Mouse (Mus musculus): Measurements from ENCODE around the gene Cryzl1.

Gene Cryzl1

DNA sequence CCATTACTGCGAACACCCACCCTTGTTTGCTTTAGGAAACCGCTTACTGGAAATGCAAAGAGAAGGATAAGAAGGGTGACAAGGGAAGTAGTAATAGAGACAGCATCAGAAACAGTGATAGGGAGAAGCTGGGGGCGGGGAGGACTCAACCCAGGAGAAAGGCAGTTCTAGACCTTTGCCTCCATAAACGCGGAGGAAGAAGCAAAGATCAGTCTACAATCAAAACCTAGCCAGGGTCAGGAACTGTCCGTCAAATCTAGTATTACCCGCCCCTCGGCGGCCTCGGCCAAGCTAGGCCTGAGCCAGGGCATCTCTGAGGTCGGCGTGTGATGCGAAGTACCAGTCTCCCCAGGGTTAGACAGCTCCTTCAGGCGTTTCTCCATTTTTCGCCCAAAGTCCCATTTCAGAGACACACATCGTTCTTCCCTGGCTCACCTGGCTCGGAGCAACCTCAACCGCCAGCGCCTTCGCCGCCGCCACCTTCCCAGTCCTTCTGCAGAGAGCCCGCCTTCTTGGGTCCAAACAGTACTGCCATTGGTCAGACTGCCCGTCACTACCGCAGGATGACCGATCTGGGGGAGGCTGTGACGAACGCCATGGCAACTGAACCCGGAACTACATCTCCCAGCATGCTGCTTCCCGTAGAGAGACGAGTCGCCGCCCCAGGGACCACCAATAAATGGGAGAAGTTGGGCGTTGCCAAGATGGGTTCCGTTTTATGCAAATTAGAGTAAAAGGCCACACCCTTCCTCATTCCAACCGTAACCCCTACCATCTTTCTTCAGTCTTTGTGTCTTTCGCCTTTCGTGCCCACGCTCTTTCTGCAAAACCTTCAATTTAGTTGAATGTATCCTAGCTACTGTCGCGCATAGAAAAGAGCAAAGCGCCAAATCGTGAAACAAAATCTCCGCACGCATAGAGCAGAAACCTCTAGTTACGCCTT lies at the start of gene Cryzl1:
TSS of gene Cryzl1 (minus strand) at position 853 of the 943 bp plus-strand sequence.
- peak; percentile 100 for DNase-seq (ENCODE audit: low read depth, low spot score)

DNA sequence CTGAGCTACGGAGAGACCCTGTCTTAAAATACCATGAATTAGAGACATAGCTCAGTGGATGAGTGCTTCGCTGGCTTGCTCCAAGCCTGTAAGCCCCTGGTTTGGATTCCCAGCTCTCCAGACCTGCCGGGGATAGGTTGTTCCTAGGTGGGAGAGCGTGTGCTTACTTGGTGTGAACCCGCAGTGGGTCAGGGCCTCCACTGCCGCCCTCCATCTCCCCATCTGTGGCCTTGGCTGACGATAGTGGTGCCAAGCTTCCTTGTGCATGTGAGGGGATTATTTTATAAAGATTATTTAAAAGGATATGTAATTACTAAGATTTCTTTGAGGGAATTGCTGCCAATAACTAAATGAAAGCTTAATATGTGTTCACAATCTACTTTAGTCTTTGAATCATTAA lies 43.8 kb upstream of the Cryzl1 start:
- no peak for DNase-seq (ENCODE audit: low read depth, low spot score)

DNA sequence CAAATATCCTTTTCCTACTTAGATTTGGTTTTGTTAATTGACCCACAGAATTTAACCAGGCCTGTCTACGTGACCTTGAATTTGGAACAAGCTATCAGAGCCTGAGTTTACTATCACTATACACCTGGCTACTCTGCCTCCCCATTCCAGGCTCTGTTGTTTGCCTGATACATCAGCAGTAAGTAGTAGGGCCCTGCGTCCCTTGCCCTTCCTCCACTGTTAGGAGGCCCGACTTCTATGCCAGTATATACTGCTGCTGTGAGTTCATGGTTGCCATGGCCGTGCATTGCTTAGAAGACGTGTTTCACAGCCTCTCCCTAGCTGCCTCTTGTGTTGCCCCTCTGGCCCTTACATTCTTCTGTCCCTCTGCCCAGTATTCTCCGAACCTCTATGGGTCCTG lies 42.6 kb upstream of the Cryzl1 start:
- no peak for DNase-seq (ENCODE audit: low read depth, low spot score)

- no peak for DNase-seq (ENCODE audit: low read depth, low spot score)
Observed at GRCm38 (mm10) chr16:91770662-91771061, 41.9 kb upstream of the Cryzl1 start.

- no peak for DNase-seq (ENCODE audit: low read depth, low spot score)
Observed at GRCm38 (mm10) chr16:91769911-91770310, 41.1 kb upstream of the Cryzl1 start.

DNA sequence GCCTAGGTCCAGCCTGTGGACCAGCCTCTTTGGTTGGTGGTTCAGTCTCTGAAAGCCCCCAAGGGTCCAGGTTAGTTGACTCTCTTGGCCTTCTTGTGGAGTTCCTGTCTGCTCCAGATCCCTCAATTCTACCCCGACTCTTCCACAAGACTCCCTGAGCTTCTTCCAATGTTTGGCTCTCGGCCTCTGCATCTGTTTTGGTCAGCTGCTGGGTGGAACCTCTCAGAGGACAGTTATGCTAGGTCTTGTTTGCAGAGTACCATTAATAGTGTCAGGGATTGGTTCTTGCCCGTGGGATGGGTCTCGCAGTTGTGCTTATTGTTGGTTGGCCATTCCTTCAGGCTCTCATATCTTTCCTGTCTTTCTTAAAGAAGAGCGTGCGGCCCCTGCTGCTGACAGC lies 39.8 kb upstream of the Cryzl1 start:
- DNase-seq (ENCODE audit: low read depth, low spot score), result no peak

DNA sequence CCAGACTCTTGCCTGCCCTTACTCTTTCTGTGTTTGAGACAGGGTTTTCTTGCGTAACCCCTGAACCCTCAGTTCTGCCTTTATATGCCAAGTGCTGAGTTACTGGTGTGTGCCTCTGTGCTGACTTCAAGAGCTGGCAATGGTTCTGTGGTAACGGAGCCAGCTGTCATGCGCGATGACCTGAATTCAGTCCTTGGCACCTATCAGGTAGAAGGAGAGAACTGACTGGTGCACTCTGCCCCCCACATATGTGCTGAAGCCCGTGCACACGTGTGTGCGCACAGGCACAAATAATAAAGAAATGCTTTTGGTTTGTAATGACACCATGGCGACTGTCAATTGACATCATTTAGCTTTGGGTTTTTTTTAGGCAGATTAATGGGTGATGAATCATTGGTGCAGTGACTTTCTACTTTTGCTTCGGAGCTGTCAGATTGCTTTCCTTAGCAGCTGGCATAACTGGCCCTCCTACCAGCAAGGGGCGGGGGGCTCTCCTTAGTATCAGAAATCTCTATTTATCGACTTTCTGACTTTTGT lies 38.5 kb upstream of the Cryzl1 start:
- DNase-seq (ENCODE audit: low read depth, low spot score), result peak; percentile 54

DNA sequence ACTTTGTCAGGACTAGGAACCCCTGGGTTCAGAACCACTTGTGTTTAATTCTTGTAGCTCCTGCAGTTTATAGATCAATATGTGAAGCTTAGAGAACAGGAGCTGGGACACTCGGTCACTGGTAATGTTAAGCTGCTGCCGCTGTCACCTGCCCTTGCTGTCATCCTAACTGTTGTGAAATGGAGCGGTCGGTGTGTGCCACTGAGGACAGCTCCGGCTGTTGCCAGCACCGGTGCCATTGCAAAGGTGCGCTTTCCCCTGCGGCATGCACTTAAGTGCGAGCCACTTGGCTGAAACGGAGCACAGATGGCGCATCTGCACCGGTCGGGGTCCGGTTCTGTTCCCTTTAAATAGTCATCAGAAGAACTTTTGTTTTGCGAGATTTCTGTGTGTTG lies 37.0 kb upstream of the Cryzl1 start:
- no peak for DNase-seq (ENCODE audit: low read depth, low spot score)

GRCm38 (mm10) chr16:91765121-91765815 lies 36.5 kb upstream of the Cryzl1 start:
- no peak for DNase-seq (ENCODE audit: low read depth, low spot score)

- DNase-seq (ENCODE audit: low read depth, low spot score), result no peak
Observed at GRCm38 (mm10) chr16:91764414-91764813, 35.6 kb upstream of the Cryzl1 start.

GRCm38 (mm10) chr16:91763975-91764374 lies 35.2 kb upstream of the Cryzl1 start:
- DNase-seq (ENCODE audit: low read depth, low spot score), result no peak

DNA sequence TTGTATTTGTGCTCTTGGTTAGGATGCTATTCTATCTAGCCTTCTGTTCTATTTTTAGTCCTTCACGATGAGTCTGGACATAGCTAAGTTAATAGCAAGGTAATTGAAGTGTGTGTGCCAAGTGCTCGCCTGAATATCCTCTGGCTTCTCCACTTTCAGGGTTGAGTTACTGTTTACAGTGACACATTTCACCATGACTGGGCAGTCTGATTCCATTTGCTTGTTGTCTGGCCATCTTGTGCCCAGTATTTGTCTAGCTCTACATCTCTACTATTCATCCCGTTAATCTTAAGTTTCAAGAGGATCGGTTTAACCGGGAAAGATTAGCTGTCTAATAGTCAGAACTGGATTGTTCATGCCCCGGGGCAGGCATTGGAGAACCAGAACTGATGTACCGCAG lies 33.7 kb upstream of the Cryzl1 start:
- DNase-seq (ENCODE audit: low read depth, low spot score), result peak; percentile 20

DNA sequence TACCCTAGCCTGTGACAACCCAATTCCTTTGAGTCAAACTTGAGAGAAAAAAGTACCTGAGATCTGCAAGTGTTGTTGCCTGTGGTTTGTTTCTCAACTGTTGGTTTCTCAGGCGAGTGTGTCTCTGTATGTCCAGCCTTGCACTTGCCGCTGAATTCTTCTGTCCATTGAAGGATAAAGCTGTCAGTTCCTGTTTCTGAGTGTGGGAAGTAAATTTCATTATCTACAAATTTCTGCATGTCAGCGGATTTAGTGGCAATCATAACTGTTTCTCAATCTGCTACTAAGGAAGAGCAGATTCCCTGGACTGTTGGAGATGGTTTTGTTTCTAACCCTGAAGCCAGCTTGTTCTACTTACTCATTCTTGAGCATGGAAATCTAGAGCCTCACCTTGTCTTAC lies 33.0 kb upstream of the Cryzl1 start:
- no peak for DNase-seq (ENCODE audit: low read depth, low spot score)

DNA sequence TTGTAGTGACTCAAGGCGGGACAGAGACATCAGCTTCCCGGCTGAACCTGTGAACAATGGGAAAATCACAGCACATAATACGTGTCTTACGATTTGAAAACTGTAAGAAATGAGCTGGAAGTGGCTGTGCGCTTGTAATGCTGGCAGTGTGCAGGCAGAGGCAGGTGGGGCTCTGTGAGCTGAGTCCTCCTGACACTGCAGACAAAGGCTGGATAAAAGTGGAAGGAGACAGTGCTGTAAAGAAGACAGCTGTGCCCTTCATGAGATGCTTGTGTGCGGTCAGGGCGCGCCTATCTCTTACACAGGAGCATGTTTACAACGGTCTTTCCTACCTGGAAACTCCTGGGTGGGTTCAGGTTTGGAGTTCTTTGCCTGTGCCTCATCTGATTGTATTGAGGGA lies 32.4 kb upstream of the Cryzl1 start:
- DNase-seq (ENCODE audit: low read depth, low spot score), result no peak

- DNase-seq (ENCODE audit: low read depth, low spot score), result no peak
Observed at GRCm38 (mm10) chr16:91754957-91755356, 26.2 kb upstream of the Cryzl1 start.

DNA sequence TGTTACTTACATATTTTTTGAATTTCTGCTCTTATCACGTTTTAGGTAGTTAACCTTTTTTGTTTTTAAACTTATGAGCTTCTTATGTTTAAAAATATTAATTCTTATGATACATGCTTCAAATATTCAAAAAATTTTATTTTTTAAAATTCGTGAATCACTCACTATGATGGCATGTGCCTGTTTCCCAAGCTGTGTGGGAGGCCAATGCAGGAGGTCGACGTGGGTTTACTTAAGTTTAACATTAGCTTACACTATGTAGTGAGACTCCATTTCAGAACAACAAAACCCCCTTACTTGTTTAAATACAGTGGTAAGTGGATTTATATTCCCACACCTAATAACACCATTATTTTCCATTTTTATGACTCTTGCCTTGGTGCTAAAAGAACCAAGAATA lies 24.8 kb upstream of the Cryzl1 start:
- DNase-seq (ENCODE audit: low read depth, low spot score), result peak; percentile 60

DNA sequence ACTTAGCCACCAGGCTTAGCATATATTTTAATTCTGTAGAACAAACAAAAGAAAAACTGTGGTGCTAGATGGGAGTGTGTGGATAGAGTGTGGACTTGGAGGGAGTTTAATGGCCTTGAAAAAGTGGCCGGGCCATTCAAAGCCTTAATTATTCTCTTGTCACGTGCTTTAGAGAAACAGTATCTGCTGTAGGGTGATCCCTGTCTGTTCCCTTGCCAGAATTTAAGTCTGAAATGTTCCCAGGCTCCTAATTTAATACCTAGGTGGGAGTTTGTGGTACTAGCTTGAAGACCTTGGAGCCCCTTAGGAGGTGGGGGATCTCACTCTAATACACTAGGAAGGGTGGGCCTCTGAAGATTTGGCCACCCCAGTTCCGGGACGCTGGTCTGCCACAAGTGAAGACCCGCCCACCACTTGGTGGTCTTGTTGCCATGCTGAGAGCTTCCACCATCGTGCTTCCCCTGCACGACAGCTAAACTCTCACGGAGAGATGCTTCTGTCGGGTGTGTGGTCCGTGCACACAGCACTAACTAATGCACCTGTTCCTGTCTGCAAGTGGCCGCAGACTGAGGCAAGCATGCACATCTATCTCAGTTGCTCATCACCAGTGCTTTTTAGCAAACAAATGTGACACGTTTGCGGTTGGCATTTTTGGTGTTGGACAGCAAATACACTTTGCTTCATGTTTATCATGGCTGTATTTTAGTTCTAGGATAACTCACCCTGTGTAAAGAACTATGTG lies 23.0 kb upstream of the Cryzl1 start:
- DNase-seq (ENCODE audit: low read depth, low spot score), result no peak

DNA sequence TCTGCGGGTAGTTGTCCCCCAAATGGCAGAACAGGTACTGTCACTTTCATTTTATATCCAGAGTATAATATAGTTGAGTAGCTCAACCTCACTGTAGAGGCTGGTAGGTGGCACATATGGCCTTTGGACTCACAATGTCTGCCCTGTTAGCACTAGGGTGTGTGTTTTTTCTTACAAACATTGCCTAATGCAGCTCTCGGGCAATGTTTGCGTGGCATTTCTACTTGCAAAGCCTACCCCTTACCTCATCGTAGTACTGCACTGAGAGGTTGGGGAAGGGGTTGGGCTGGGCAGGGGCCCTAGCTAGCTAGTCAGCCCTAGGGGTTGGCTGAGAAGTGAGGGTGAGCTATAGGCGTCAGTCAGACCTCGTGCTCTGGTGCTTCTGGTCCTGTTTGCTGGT lies 18.8 kb upstream of the Cryzl1 start:
- DNase-seq (ENCODE audit: low read depth, low spot score), result no peak

GRCm38 (mm10) chr16:91746101-91746950 lies 17.6 kb upstream of the Cryzl1 start:
- peak; percentile 71 for DNase-seq (ENCODE audit: low read depth, low spot score)

DNA sequence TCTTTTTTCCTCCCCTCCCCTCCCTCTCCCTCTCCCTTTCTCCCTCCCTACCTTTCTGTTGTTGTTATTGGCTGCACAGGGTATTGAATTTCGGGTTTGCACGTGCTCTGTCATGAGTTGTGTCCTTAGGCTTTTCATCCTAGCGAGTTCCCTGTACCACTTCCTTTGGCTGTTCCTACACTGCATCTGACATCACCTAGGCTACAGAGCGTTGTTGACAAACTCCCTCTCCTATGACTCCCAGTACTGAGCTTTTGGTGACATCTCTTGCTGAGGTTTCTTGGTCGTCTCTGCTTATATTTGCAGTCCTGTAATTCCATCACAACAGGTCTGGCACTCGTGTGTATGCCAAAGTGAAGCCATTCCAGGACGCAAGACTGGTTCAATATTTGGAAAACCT lies 14.3 kb upstream of the Cryzl1 start:
- no peak for DNase-seq (ENCODE audit: low read depth, low spot score)

- no peak for DNase-seq (ENCODE audit: low read depth, low spot score)
Observed at GRCm38 (mm10) chr16:91740918-91741255, 12.1 kb upstream of the Cryzl1 start.
